Mouse (Mus musculus) gastrocnemius, postnatal 4 days (tissue): ENCODE measurements around the gene Catsperz. TPM values are rescaled to one million over a fixed set of nuclear protein-coding genes. Genes with fewer than 3 reads are reported as not detected.
A peak's percentile ranks its signal among the peaks of the same experiment; 100 is the strongest.
"Not testable (repeated sequence)": the region's sequence is repeated elsewhere in the genome, so short reads cannot be mapped to it uniquely, and the experiment has no call there.

Experiments used
- DNase-seq, 2 experiments: peaks; one replicate each; pipeline ENCODE4 v3.0.0; 2021 to 2022; ENCODE audit warnings: low spot score in 2 of 2, mixed read lengths in 2 of 2
- total RNA-seq, 2 experiments: library from RNA; stranded (reverse); gene quantifications; 2 replicates each; pipeline ENCODE4 v1.2.3; 2021

Catsperz gene
- total RNA-seq, 2 experiments from 2014 or later: not detected

- DNase-seq: peak; percentile 76 to 90
These were observed 15.5 kb downstream of the Catsperz start, which contains the start of the genes Trmt112 and Prdx5 for GRCm38 (mm10) chr19:6909507-6910289. Gene Trmt112, plus strand, starts transcription at chr19:6909698. Gene Prdx5, minus strand, starts transcription at chr19:6910106.

GRCm38 (mm10) chr19:6909021-6909420 is 16.2 kb downstream of the Catsperz start:
- DNase-seq: no peak

- DNase-seq: no peak
These were observed 17.2 kb downstream of the Catsperz start for GRCm38 (mm10) chr19:6907811-6908540.

DNA sequence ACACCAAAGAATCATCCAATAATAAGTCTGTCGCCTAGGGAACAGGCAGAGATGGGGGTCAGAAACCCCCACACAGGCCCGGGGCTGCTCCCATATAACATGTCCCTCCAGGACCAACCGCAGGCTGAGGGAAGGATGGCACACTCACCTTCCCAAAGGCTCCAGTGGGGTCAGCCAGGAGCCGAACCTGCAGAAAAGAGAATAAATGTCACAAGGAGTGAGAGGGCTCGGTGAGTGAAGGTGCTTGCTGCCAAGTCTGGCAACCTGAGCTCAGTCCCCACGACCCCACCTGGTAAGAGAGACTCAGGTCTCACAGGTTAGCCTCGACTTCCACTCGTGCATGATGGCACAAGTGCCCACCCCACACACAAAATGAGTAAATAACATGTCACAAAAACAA is 18.1 kb downstream of the Catsperz start:
- no peak for DNase-seq

GRCm38 (mm10) chr19:6906199-6906598 is 19.0 kb downstream of the Catsperz start:
- no peak for DNase-seq

GRCm38 (mm10) chr19:6905498-6906159 is 19.6 kb downstream of the Catsperz start:
- no peak for DNase-seq

DNA sequence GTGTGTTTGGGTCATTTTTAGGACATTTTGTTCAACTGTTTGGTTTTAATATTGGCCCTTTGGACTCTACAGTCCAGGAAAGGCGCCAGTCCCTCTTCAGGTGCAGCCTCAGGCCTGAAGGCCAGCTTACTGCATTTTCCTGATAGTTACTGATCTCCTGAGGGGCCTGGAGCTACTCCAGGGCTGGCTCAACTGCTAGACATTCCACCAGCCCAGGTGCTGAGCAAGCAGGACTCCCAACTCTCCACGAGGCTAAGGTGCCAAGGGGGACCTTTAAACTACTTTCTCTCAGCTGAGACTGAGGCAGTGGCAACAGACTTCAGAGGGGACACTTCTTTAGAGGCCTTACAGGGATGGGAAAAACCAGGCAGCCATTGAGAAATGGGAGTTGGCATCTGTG is 20.3 kb downstream of the Catsperz start:
- no peak for DNase-seq

DNA sequence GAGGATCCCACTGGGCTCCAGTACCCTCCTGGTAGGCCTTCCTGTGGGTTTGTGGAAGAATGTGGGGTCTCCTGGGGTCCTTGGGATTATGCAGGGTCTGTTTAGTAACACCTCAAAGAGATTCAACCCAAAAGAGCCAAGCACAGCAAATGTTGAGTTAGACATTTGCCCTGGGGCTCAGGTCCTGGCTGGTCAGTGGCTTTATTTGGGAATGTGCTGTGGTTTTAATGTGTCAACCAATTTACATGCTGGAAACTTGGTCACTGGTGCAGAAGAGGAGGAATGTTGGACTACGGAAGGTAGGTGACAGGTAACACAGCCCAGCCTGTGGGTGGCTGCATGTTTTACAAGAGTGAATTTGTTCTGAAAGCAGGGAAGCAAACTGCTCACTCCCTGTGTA is 22.1 kb downstream of the Catsperz start:
- DNase-seq: no peak

DNA sequence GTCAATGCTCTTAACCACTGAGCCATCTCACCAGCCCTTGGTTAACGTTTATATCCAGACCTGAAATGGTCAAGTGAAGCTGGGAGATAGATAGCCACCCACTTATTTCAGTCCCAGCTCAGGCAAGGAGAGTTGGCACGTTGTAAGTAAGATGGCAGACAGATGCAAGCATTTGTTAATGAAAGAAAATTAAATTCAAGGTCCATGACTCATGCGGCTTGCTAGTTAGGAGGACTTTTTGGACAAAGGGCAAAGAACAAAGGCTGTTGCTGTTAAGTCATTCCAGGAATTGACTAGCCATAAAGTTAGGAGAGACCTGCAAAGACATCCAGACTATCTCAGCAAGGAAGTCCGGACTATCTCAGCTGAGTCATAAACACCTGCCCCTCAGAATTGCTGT is 25.5 kb downstream of the Catsperz start:
- no peak for DNase-seq

DNA sequence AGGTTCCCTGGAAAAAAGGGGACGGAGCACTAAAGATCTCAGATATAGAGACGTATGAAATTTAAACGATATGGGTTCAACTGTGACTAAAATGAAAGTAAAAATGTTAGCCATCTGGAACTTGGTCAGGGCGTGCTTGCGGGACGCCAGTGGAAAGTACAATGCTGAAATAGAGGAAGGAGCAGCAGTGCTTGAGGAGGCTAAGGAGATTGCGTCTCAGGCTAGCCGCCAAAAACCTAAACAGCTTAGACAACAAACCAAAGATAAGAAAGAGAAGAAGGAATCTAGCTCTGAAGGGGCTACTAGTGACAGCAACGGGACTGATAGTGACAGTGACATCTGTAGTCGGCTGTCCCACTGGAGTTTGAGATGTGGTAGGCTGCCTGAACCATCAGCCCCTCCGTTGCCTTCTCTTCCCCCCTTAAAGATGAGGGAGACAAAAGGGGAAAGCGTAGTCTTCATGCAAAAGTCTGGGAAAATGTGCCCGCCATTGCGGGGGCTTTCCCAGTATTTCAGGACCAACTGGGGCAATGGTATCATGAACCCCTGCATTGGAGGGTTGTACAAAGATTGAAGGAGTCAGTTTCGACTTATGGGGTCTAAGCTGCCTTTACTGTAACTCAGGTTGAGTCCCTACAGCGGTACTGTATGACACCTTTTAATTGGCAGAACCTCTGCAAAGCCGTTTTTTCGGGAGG is 29.4 kb downstream of the Catsperz start:
- not testable (repeated sequence) for DNase-seq

- no peak for DNase-seq
These were observed 31.3 kb downstream of the Catsperz start for GRCm38 (mm10) chr19:6893731-6894451.

DNA sequence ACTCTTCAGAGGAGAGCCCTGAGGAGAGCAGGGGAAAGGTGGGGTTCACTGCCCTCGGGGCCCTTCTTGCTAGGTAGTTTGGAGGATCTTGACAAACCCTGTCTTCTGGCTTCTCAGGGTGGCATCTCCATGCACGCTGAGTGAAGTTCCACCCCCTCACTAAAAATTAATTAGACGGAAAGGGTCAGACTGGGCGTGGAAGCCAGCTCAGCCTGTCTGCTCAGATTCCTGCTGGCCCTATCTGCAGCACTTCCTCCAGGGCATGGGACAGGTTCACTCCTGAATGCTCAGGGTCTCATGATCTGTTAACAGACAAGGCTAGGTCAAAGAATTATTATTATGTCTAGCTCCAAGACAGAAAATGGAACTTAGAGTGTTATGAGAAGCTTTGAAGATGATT is 32.7 kb downstream of the Catsperz start:
- no peak for DNase-seq

GRCm38 (mm10) chr19:6877965-6878364 is 47.2 kb downstream of the Catsperz start:
- DNase-seq: no peak

DNA sequence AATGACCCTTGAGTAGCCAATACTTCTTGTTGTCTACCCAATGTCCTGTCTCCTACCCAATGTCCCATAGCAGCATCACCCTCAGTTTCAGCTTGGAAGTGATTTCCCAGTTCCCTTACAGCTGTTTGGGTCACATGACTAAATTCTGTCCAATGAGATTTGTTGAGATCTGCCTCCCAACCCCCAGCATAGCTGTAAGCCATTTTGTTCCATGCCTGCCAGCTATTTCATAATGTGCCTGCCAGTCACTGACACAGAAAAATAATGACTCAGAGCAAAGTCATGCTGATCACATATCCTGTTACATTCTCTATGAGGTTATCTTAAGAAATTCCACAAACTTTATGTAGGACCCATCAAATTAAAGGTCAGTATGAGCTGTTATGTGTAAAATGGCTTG is 48.4 kb downstream of the Catsperz start:
- DNase-seq: no peak

- DNase-seq: no peak
These were observed 49.3 kb downstream of the Catsperz start for GRCm38 (mm10) chr19:6875834-6876233.

DNA sequence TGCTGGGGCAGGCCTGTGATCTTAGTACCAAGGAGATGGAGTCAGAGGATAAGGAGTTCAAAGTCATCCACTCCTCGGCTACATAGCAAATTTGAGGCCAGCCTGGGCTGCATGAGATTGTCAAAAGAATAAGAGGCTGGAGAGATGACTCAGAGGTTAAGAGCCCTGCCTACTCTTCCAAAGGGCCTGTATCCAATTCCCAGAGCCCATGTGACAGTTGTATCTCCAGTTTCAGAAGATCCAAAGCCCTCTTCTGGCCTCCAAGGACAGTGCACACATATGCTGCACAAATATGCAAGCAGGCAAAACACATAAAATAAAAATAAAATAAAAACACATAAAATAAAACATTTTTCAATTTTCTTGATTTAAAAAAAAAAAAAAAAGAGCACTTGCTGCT is 50.9 kb downstream of the Catsperz start:
- DNase-seq: no peak

DNA sequence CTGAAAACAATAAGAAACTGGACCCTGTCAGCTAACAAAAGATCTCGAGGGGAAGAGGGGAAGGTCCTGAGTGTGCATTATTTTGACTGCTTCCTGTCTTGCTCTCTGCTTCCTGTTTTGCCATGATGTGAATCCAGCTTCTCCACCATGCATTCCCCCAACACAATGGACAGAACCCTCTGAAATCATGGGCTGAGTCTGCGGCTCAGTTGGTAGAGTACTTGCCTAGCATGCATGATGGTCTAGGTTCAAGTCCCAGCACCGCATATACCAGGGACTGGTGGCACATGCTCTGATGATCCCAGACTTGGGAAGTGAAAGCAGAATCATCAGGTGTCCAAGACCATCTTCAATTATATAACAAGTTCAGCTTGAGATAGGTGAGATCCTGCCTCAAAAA is 52.5 kb downstream of the Catsperz start:
- no peak for DNase-seq
